Mouse (Mus musculus): ENCODE data around the gene Kif5a. TPM values are rescaled to one million over a fixed set of nuclear protein-coding genes. Genes with fewer than 3 reads are reported as not detected.

Gene Kif5a
- total RNA-seq, 1 experiment from 2014 or later: 13.1 TPM

DNA sequence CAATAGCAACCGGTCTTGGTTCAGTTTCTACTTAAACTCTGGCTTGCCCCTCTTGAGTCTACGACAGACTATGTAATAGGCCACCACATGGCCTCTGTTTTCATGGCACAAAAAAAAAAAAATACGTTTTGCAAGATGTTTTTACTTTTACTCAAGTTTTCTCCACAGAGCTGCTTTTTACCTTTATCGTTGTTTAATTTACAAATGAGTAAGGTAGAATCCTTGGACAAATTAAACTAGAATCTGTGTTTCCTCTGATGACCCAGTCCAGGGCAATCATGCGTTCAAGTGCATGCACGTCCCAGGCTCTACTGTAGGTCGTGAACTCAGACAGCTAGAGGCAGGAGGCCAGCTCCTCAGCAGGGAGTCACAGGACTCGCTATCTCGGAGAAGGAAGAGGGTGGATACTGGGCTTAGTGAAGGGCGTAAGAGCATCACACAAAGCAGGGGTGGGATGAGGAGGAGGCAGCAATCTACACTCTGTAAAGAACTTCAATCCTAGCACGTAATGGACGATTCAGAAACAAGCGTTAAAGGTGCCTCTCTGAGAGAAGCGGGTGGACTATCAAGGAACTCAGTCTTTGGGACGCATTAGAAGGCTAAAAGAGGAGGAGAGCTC lies 26.5 kb upstream of the Kif5a start:
- peak; percentile 48 for DNase-seq

GRCm38 (mm10) chr10:127288800-127289572 lies 25.8 kb upstream of the Kif5a start, which contains the start of gene Mbd6:
Gene Mbd6 (minus strand): TSS chr10:127289018.
- peak; percentile 91 for DNase-seq

DNA sequence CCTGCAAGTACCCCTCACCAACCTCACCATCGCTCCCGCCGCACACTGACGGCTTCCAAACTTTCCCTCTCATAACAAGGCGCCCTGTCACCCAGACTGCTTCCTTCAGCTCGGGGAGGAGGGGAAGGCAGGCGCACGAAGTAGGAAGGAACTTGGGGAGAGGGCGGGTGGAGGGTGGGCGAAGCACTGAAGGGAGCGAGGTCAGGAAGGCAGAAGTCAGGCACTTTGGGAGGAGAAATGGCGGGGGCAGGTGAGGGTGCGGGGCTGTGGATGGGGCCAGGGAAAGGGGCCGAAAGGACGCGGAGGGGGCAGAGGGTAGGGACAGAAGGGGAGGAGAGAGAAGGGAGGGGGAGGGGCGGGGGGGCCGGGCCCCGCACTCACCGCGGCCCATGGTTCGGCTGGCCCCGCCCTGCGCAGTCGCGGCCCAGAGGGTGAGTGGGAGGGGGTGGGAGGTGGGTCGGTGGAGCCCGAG lies 25.2 kb upstream of the Kif5a start:
- peak; percentile 48 for DNase-seq

GRCm38 (mm10) chr10:127287936-127288293 lies 24.8 kb upstream of the Kif5a start:
- no peak for DNase-seq

- DNase-seq: no peak
Measured at GRCm38 (mm10) chr10:127287271-127287935, 24.3 kb upstream of the Kif5a start.

GRCm38 (mm10) chr10:127286730-127287129 lies 23.6 kb upstream of the Kif5a start:
- DNase-seq: no peak

- DNase-seq: no peak
Measured at GRCm38 (mm10) chr10:127286194-127286593, 23.0 kb upstream of the Kif5a start.

GRCm38 (mm10) chr10:127285644-127286043 lies 22.5 kb upstream of the Kif5a start:
- DNase-seq: no peak

GRCm38 (mm10) chr10:127284724-127285500 lies 21.8 kb upstream of the Kif5a start:
- no peak for DNase-seq

- no peak for DNase-seq
Measured at GRCm38 (mm10) chr10:127284105-127284622, 21.0 kb upstream of the Kif5a start.

- no peak for DNase-seq
Measured at GRCm38 (mm10) chr10:127282620-127283215, 19.6 kb upstream of the Kif5a start.

GRCm38 (mm10) chr10:127281316-127281715 lies 18.2 kb upstream of the Kif5a start:
- no peak for DNase-seq

GRCm38 (mm10) chr10:127279730-127280129 lies 16.6 kb upstream of the Kif5a start:
- DNase-seq: no peak

DNA sequence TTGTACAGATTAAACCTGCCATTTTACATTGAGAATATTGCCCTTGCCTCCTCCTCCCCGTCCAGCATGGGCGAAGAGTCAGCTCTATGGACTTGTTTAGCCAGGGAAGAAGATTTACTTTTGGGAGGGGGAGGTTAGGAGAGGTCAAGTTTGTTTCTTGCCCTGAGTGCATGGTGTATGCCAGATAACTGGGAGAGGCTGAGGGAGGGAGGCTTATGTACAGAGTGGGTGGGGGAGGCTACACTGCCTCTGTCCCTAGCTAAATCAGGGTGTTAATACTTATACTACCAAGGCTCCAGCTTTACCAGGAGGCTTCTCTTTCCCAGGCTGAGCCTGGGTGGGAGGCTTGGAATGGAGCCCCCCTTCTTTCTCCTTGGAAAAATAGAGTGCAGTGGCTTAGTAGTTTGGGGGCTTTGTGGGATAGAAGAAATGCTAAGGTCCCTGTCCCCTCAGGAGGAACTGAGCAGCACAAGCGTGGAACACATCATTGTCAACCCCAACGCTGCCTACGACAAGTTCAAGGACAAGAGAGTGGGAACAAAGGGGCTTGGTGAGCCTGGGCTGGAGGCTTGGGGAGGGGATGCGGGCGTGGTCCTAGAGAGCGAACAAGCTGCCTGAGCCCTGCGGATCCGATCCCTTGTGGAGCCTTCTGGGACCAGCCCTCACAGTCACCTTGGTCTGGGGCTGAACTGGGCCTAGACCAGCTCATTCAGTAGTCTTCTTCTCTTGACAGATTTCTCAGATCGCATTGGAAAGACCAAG lies 11.3 kb upstream of the Kif5a start:
- DNase-seq: no peak

DNA sequence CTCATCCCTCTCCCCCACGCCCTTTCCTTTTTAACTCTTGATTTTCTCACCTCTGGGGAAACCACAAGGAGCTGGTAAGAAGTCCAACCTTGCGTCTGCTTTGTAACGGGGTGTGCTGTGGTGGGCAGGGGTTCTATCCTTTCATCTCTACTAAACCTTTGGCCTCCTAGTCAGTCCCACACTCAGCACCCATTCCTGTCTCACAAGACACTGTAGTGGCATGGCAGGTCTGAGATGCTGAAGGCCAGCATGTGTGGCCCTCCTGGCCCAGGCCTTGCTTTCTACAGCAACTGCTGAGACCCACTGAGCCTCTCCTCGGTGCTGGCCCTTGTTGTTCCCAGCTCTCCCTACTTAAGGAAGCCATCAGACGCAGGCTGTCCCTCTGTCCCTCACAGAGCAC lies 9.2 kb upstream of the Kif5a start:
- DNase-seq: no peak

DNA sequence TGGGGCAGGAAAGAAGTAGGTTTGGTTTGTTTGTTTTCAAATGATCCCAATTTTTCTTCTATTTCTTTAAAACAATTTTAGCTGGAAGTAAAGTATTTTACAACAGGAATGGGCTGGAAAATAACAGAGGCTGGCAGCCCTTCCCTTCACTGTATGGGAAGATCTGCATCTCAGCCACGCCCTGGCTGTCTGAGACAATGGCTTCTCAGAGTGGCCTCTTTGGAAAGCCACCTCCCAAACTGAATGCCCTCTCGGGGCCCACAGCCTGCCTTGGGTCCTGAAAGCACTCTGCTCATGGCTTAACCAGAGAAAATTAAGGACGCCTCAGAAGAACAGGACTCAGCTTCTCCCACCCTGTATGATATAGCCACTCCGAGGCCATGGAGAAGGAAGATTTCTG lies 6.7 kb upstream of the Kif5a start:
- DNase-seq: no peak

DNA sequence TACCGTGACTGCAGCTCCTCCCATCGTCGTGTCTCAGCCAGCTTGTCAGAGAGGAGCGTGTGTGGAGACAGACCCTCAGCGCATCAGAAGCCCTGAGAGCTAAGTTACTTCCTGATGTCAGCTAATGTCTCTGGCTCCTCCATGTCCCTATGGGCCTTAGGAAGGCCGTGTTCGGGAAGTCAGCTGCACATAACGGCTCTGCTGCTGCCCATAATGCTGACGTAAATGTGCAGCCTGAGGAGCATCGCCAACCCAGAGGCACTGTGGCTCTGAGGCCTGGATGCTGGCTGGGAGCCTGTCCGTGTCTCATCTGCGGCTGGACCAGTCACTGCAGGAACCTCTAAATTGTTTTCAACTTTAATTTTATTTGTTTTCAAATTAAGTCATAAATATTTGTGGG lies 5.9 kb upstream of the Kif5a start:
- no peak for DNase-seq

DNA sequence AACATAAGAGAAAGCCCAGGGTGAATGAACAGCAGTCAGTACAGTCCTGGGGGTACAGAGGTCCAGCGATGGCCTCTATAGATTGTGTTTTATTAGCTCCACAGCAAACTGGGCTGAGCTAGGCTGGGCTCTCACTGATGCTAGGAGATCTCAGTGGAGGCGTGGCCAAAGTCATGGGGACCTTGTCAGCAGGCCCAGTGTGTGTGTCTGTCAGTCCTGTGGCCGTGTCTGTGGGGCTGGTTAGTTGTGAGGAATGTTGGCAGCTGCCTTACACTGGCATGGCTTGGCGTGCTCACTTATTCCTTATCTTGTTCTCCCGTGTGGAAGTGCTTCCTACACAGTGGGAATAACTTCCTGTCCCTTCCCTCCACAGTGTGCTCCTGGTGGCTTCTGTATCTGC lies 5.3 kb upstream of the Kif5a start:
- no peak for DNase-seq

DNA sequence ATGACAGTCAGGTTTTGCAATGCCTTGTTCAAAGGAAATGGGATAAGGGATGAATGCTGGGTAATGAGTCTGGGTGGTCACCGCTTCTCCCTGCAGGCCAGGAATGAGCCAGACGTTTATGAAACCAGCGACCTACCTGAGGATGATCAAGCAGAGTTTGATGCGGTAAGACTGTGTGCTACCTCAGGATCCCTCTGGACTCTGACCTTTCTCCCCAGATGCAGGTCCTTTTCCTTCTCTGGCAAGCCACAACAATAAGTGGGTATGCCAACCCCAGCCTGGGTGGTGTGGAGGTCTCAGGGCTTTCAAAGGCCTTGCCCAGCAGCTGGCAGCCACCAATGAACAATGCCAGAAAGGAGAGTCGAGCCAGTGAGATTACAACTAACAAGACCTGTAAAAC lies 4.2 kb upstream of the Kif5a start:
- DNase-seq: no peak

DNA sequence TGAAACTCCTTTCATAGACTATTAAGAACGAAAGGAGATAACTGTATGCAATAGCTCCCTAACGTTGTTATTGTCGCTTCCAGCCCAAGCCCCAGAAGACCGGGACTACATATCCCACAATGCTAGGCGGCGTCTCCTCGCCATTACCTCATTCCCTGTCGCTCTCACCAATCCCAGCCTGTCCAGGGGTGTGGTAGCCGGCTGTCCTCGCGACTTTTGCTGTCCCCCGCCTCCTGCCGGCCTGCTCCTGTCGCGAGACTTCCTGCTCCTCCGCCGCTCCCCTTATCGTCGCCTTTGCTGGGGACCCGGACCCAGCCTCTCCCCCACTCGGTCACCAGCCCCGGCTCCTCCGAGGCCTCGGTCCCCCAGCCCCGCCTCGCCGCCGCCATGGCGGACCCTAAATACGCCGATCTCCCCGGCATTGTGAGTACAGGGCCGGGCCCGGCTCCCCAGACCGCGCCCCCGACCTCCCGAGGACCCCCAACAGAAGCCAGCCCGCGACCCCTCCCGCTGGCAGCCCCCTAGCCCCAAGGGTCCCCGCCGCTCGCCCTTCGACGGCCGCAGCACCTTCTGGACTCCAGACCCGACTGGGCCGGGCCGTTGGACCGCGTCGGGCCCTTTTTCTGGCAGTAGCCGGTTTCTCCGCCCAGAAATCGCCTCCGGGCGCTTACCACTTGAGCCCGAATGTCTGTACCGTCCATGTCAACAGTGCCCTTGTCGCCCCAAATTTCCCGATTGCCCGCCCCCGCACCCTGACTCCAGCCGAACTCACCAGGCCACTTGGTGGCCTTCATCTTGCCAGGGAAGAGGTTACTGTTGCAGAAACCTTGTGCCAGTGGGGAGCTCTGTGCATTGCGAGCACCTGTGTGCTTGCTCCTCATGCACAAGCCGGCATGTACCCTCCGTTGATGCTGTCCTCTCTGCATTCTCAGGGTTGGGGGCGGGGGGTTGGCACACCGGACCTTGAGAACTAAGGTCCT lies 3.3 kb upstream of the Kif5a start, which contains the start of gene Dctn2:
Gene Dctn2, plus strand, starts transcription at position 257 of the 980 bp plus-strand sequence.
- peak; percentile 92 for DNase-seq
